ENCODE assay signal across 8 mouse cellular contexts in the genomic region with DNA sequence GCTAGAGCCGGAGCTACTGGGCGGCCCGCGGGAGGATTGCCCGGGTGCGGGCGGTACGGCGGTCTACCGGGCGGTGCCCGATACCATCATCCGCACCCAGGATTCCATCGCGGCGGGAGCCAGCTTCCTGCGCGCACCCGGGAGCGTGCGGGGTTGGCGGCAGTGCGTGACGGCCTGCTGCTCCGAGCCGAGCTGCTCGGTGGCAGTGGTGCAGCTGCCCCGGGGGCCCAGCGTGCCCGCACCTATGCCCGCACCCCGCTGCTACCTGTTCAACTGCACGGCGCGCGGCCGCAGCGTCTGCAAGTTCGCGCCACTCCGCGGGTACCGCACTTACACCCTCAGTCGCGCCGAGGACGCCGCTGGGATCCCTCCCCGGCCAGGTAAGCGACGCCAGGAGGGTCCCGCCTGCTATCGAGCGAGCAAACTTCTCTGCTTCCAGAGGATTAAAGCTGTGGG. TPM values are rescaled to one million over a fixed set of nuclear protein-coding genes. Genes with fewer than 3 reads are reported as not detected.
A peak's percentile ranks its signal among the peaks of the same experiment; 100 is the strongest.
DNase-seq lines count a peak whose midpoint lies in the region; ATAC-seq and TF ChIP-seq lines count a peak whose summit lies in the region.

No protein-coding gene starts in this region.

- TF ChIP-seq POLR2A in thymus, adult 2 months (IDR thresholded peaks at IDR 0.05; ENCODE audit: control insufficient read depth, extremely low read depth, insufficient read depth, low read length, poor library complexity) = no peak

- H3K4me3 ChIP-seq in heart, embryonic 10.5 days = peak overlapping the region; percentile 88
- H3K4me3 ChIP-seq in thymus, adult 2 months (ENCODE audit: control insufficient read depth, insufficient read depth, low read length) = peak overlapping the region; percentile 75
- H3K4me3 ChIP-seq in hindbrain, embryonic 16.5 days (ENCODE audit: low read length) = peak overlapping the region; percentile 96
- peak overlapping the region; percentile 93 for H3K4me3 ChIP-seq in midbrain, embryonic 16.5 days (ENCODE audit: low read depth, low read length)

- H3K4me1 ChIP-seq in heart, embryonic 10.5 days = peaks cover 8% of the 10 kb centered on the region; the same call in 1 of the 2 replicates
- peaks cover 5% of the 10 kb centered on the region for H3K4me1 ChIP-seq in thymus, adult 2 months (replicated peaks; ENCODE audit: control insufficient read depth, insufficient read depth, low read length)
- H3K4me1 ChIP-seq in hindbrain, embryonic 16.5 days (ENCODE audit: control insufficient read depth, insufficient read depth, low read depth, low read length) = peaks cover 17% of the 10 kb centered on the region
- peaks cover 19% of the 10 kb centered on the region for H3K4me1 ChIP-seq in midbrain, embryonic 16.5 days (ENCODE audit: control insufficient read depth, insufficient read depth, low read length)

- H3K9me3 ChIP-seq in heart, embryonic 10.5 days = no peaks in the 10 kb centered on the region; the same call in 1 of the 2 replicates
- H3K9me3 ChIP-seq in hindbrain, embryonic 16.5 days (ENCODE audit: control insufficient read depth, low read length) = no peaks in the 10 kb centered on the region
- H3K9me3 ChIP-seq in midbrain, embryonic 16.5 days (replicated peaks; ENCODE audit: control insufficient read depth, low read length, poor library complexity, severe bottlenecking) = no peaks in the 10 kb centered on the region

- peak; percentile 71 for ATAC-seq in hindbrain, embryonic 16.5 days
- peak; percentile 76 for ATAC-seq in midbrain, embryonic 16.5 days

- peak overlapping the region; percentile 92 for H3K9ac ChIP-seq in hindbrain, embryonic 16.5 days (ENCODE audit: low read depth, low read length)
- H3K9ac ChIP-seq in midbrain, embryonic 16.5 days (ENCODE audit: low read depth, low read length) = peak overlapping the region; percentile 94

- under 1% methylated on average over 54 of the region's 54 CpGs for WGBS in heart, embryonic 10.5 days
- WGBS in thymus, adult 2 months = 1% methylated on average over 54 of the region's 54 CpGs
- WGBS in hindbrain, embryonic 16.5 days = under 1% methylated on average over 50 of the region's 54 CpGs
- WGBS in midbrain, embryonic 16.5 days = under 1% methylated on average over 45 of the region's 54 CpGs

- H3K36me3 ChIP-seq in heart, embryonic 10.5 days = no peaks in the 10 kb centered on the region
- no peaks in the 10 kb centered on the region for H3K36me3 ChIP-seq in thymus, adult 2 months (ENCODE audit: control insufficient read depth, insufficient read depth, low read length)
- H3K36me3 ChIP-seq in hindbrain, embryonic 16.5 days (ENCODE audit: control insufficient read depth, insufficient read depth, low read length) = no peaks in the 10 kb centered on the region
- H3K36me3 ChIP-seq in midbrain, embryonic 16.5 days (ENCODE audit: control insufficient read depth, insufficient read depth, low read length) = no peaks in the 10 kb centered on the region

- H3K27ac ChIP-seq in heart, embryonic 10.5 days = peak overlapping the region; percentile 67
- no peak overlapping the region for H3K27ac ChIP-seq in thymus, adult 2 months (ENCODE audit: control insufficient read depth, insufficient read depth, low read length)
- peak overlapping the region; percentile 87 for H3K27ac ChIP-seq in hindbrain, embryonic 16.5 days (ENCODE audit: low read depth, low read length)
- H3K27ac ChIP-seq in midbrain, embryonic 16.5 days (ENCODE audit: low read length) = peak overlapping the region; percentile 93

- TF ChIP-seq CTCF in thymus, adult 2 months (IDR thresholded peaks at IDR 0.05; ENCODE audit: borderline replicate concordance, control insufficient read depth, extremely low read depth, insufficient read depth, low read length, poor library complexity) = no peak

- DNase-seq in heart, embryonic 10.5 days (ENCODE audit: low spot score) = no peak
- DNase-seq in heart, adult 9 months (ENCODE audit: low spot score in 2 of 2) = no peak
- no peak for DNase-seq in thymus, adult 2 months
- no peak for DNase-seq in thymus, adult 18-20 months
- no peak for DNase-seq in spleen, adult 18-20 months
- no peak for DNase-seq in urinary bladder, postnatal 36 days (ENCODE audit: low spot score in 2 of 2)

- peaks cover 22% of the 10 kb centered on the region; the same call in 1 of the 2 replicates for H3K27me3 ChIP-seq in heart, embryonic 10.5 days (ENCODE audit: insufficient read depth, poor library complexity, severe bottlenecking)
- peaks cover 4% of the 10 kb centered on the region; the same call in 1 of the 2 replicates for H3K27me3 ChIP-seq in thymus, adult 2 months (ENCODE audit: control insufficient read depth, insufficient read depth, low read length)
- no peaks in the 10 kb centered on the region for H3K27me3 ChIP-seq in hindbrain, embryonic 16.5 days (replicated peaks; ENCODE audit: control insufficient read depth, insufficient read depth, low read length)
- no peaks in the 10 kb centered on the region for H3K27me3 ChIP-seq in midbrain, embryonic 16.5 days (ENCODE audit: control insufficient read depth, insufficient read depth, low read depth, low read length)

- peak overlapping the region; percentile 97 for H3K4me2 ChIP-seq in hindbrain, embryonic 16.5 days (ENCODE audit: low read length)
- peak overlapping the region; percentile 95 for H3K4me2 ChIP-seq in midbrain, embryonic 16.5 days (ENCODE audit: low read length)

RNA-seq across cellular contexts. Expression of a gene that starts 0.7 kb away (rescaled TPM):
- 3.5 and 3.7 TPM in 2 replicates for polyA plus RNA-seq in heart, embryonic 10.5 days (2016; fragmentation: Nextera tagmentation; extraction: Ambion mirVana)
- polyA plus RNA-seq in thymus, adult 2 months (2012; rRNA removed) = 3.8 and 5.0 TPM in 2 replicates
- 41.3 TPM in 2 replicates for polyA plus RNA-seq in hindbrain, embryonic 16.5 days (2015; fragmentation: Nextera tagmentation; extraction: Ambion mirVana)
- 37.1 and 37.6 TPM in 2 replicates for polyA plus RNA-seq in midbrain, embryonic 16.5 days (2015; fragmentation: Nextera tagmentation; extraction: Ambion mirVana)
